Mouse (Mus musculus): ENCODE results near the gene Bcl9.

GRCm38 (mm10) chr3:97215526-97215925 lies 82.2 kb downstream of the Bcl9 start:
- TF ChIP-seq CTCF (IDR thresholded peaks at IDR 0.05; ENCODE audit: insufficient read depth, low read length) (no peak), POLR2A (IDR thresholded peaks at IDR 0.05; ENCODE audit: borderline replicate concordance, extremely low read depth, low read depth, low read length) (no peak)
